Mouse (Mus musculus) right cerebral cortex, postnatal 14 days (tissue): ENCODE data around the gene Taldo1.

Experiments used
- DNase-seq: peaks from one replicate; pipeline ENCODE4 v3.0.0; 2022

The Taldo1 gene

GRCm38 (mm10) chr7:141391625-141392551, at the start of gene Taldo1:
TSS of gene Taldo1 (plus strand) at chr7:141392199.
- peak; percentile 95 for DNase-seq

- DNase-seq = no peak
Measured at GRCm38 (mm10) chr7:141343230-141343629, 48.8 kb upstream of the Taldo1 start.

GRCm38 (mm10) chr7:141343696-141344095, 48.3 kb upstream of the Taldo1 start:
- DNase-seq = no peak

GRCm38 (mm10) chr7:141344787-141345186, 47.2 kb upstream of the Taldo1 start:
- DNase-seq = no peak

- no peak for DNase-seq
Measured at GRCm38 (mm10) chr7:141351061-141351460, 40.9 kb upstream of the Taldo1 start.

GRCm38 (mm10) chr7:141355051-141355450, 36.9 kb upstream of the Taldo1 start:
- DNase-seq = no peak

- no peak for DNase-seq
Measured at GRCm38 (mm10) chr7:141355626-141356326, 36.2 kb upstream of the Taldo1 start.

- DNase-seq = no peak
Measured at GRCm38 (mm10) chr7:141356971-141357370, 35.0 kb upstream of the Taldo1 start.

- no peak for DNase-seq
Measured at GRCm38 (mm10) chr7:141361510-141361909, 30.5 kb upstream of the Taldo1 start.

- peak; percentile 68 for DNase-seq
Measured at GRCm38 (mm10) chr7:141363106-141363751, 28.8 kb upstream of the Taldo1 start.

- DNase-seq = no peak
Measured at GRCm38 (mm10) chr7:141363752-141364125, 28.3 kb upstream of the Taldo1 start.

- no peak for DNase-seq
Measured at GRCm38 (mm10) chr7:141364349-141365048, 27.5 kb upstream of the Taldo1 start.

- DNase-seq = no peak
Measured at GRCm38 (mm10) chr7:141365049-141365445, 27.0 kb upstream of the Taldo1 start.

GRCm38 (mm10) chr7:141367358-141367757, 24.6 kb upstream of the Taldo1 start:
- no peak for DNase-seq

- no peak for DNase-seq
Measured at GRCm38 (mm10) chr7:141369918-141370317, 22.1 kb upstream of the Taldo1 start.

- no peak for DNase-seq
Measured at GRCm38 (mm10) chr7:141371942-141372595, 19.9 kb upstream of the Taldo1 start.

- no peak for DNase-seq
Measured at GRCm38 (mm10) chr7:141373611-141374010, 18.4 kb upstream of the Taldo1 start.

- no peak for DNase-seq
Measured at GRCm38 (mm10) chr7:141374399-141374798, 17.6 kb upstream of the Taldo1 start.

- DNase-seq = no peak
Measured at GRCm38 (mm10) chr7:141379584-141379983, 12.4 kb upstream of the Taldo1 start.

- no peak for DNase-seq
Measured at GRCm38 (mm10) chr7:141381068-141381835, 10.7 kb upstream of the Taldo1 start.

GRCm38 (mm10) chr7:141387807-141388486, 4.1 kb upstream of the Taldo1 start:
- no peak for DNase-seq
